Mouse (Mus musculus) liver, embryonic 16.5 days (tissue): ENCODE measurements around the gene Pnldc1. TPM values are rescaled to one million over a fixed set of nuclear protein-coding genes. Genes with fewer than 3 reads are reported as not detected.
"Not testable (repeated sequence)": the region's sequence is repeated elsewhere in the genome, so short reads cannot be mapped to it uniquely, and the experiment has no call there.

ENCODE experiments used
- ATAC-seq: fragments of 200-750 bp; cut with Nextera tagmentation; 2 replicates; pipeline ENCODE4 v1.8.0; 2017; ENCODE audit warnings: low read depth, mild to moderate bottlenecking, moderate number of reproducible peaks, moderate library complexity
- H3K27ac ChIP-seq: fragments of 300-500 bp; sonication (generic); 2 replicates; pipeline ENCODE4 v1.5.1; 2014; ENCODE audit warnings: mild to moderate bottlenecking, low read length
- H3K27me3 ChIP-seq: fragments of 300-500 bp; sonication (generic); 2 replicates; pipeline ENCODE4 v1.6.1; 2014; ENCODE audit warnings: low read depth, low read length, mixed read lengths; ENCODE audit not compliant: control insufficient read depth, insufficient read depth
- H3K36me3 ChIP-seq: fragments of 300-500 bp; sonication (generic); 2 replicates; pipeline ENCODE4 v1.6.1; 2014; ENCODE audit warnings: mild to moderate bottlenecking; ENCODE audit not compliant: control insufficient read depth, insufficient read depth
- H3K4me1 ChIP-seq: fragments of 300-500 bp; sonication (generic); 2 replicates; pipeline ENCODE4 v1.6.1; 2014; ENCODE audit warnings: low read depth, low read length, mixed read lengths; ENCODE audit not compliant: control insufficient read depth
- H3K4me2 ChIP-seq: fragments of 300-500 bp; sonication (generic); 2 replicates; pipeline ENCODE4 v1.6.1; 2014; ENCODE audit warnings: low read depth, low read length, mixed read lengths
- H3K4me3 ChIP-seq: fragments of 300-500 bp; sonication (generic); 2 replicates; pipeline ENCODE4 v1.5.1; 2014; ENCODE audit warnings: low read depth, mild to moderate bottlenecking, low read length
- H3K9ac ChIP-seq: fragments of 300-500 bp; sonication (generic); 2 replicates; pipeline ENCODE4 v1.6.1; 2014; ENCODE audit warnings: low read depth, low read length
- H3K9me3 ChIP-seq: fragments of 300-500 bp; sonication (generic); replicated peaks from 2 replicates; pipeline ENCODE4 v1.6.1; 2016; ENCODE audit warnings: low read length; ENCODE audit not compliant: control insufficient read depth
- WGBS: fragments of 180-500 bp; shearing (Covaris S2); extraction: QIAGEN DNeasy Blood & Tissue Kit; methylation state at CpG from one replicate; pipeline ENCODE4 v1.1.7; 2014; ENCODE audit not compliant: insufficient replicate concordance; 5-methylcytosine and 5-hydroxymethylcytosine counted together
- polyA plus RNA-seq: library from polyadenylated mRNA; unstranded; fragments of >200 nt; fragmentation: Nextera tagmentation; extraction: Ambion mirVana; gene quantifications from 2 replicates; pipeline ENCODE4 v1.2.1, GENCODE M21; 2015

Pnldc1 gene
- polyA plus RNA-seq, 1 experiment from 2014 or later, result 0.21 TPM

DNA sequence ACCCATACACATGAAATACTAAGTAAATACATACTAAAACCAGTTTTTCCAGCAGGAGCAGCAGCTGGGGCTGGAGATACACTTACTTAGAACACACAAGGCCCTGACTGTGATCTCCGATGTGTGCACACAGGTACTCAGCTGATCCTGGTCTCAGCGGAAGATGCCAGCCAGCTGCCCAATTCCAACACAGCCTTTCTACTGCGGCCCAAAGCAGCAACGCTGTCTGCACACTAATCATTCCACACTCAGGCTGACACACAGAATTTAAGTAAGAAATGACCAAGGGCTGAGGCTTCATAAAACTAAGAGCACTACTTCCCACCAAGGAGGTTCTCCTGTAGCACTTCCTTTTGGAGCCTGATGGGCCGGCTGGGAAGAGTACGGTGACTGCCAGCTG, 7.7 kb downstream of the Pnldc1 start:
- Histone ChIP-seq H3K4me1 (no peaks in the 10 kb centered on the region), H3K4me2 (no peak overlapping the region), H3K27ac (no peak overlapping the region), H3K9ac (no peak overlapping the region), H3K4me3 (no peak overlapping the region), H3K36me3 (peaks cover 4% of the 10 kb centered on the region; the same call in 1 of the 2 replicates), H3K27me3 (no peaks in the 10 kb centered on the region), H3K9me3 (no peaks in the 10 kb centered on the region)
- no peak for ATAC-seq
- 90% methylated on average over 6 of the region's 6 CpGs for WGBS

DNA sequence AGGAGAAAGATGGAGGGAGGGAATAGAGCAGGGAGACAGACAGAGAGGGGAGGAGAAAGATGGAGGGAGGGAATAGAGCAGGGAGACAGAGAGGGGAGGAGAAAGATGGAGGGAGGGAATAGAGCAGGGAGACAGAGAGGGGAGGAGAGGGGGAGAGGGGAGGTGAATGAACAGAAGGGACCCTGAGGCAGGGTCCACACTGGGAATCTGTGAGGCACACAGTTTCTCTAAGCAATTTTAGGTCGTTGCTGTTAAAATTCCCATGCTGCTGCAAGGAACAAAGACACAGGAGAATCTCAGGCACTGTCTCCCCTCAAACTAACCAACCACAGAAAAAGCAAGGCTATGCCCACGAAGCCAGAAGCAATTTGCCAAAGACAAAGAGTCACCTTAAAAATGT, 11.4 kb downstream of the Pnldc1 start:
- not testable (repeated sequence) for H3K36me3 ChIP-seq, H3K27me3 ChIP-seq, H3K4me1 ChIP-seq, H3K27ac ChIP-seq, H3K9ac ChIP-seq, ATAC-seq, H3K4me3 ChIP-seq, H3K9me3 ChIP-seq, H3K4me2 ChIP-seq
- WGBS, result 45% methylated on average over 2 of the region's 2 CpGs

DNA sequence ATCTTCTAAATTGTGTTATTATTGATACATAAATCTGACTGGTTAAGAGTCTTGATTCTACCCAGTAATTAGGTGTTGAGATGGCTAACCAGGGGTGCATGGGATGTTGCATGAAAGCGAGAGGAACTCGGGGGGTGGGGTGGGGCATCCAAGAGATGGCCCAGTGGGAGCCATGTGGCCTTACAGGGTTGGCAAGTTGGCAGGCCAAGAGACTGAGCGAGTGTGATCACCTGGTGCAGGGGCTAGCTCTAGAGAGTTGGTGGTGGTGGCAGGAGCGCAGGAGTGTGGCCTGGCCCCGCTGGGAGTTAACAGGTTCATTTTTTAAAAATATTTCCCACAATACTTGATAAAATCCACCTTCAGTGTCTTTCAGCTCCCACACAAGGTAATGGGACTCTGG, 12.4 kb downstream of the Pnldc1 start:
- WGBS, result 86% methylated on average over 5 of the region's 5 CpGs
- no peak overlapping the region for H3K9ac ChIP-seq
- ATAC-seq, result no peak
- peaks cover 6% of the 10 kb centered on the region for H3K36me3 ChIP-seq
- no peaks in the 10 kb centered on the region for H3K4me1 ChIP-seq
- no peaks in the 10 kb centered on the region for H3K9me3 ChIP-seq
- H3K4me2 ChIP-seq, result no peak overlapping the region
- no peak overlapping the region for H3K4me3 ChIP-seq
- H3K27ac ChIP-seq, result no peak overlapping the region
- H3K27me3 ChIP-seq, result no peaks in the 10 kb centered on the region

GRCm38 (mm10) chr17:12892033-12892432, 18.0 kb downstream of the Pnldc1 start:
- no peak overlapping the region for H3K4me3 ChIP-seq
- no peak for ATAC-seq
- H3K4me1 ChIP-seq, result no peaks in the 10 kb centered on the region
- no peak overlapping the region for H3K4me2 ChIP-seq
- H3K9ac ChIP-seq, result no peak overlapping the region
- H3K36me3 ChIP-seq, result peaks cover 1% of the 10 kb centered on the region
- H3K9me3 ChIP-seq, result no peaks in the 10 kb centered on the region
- no peak overlapping the region for H3K27ac ChIP-seq
- H3K27me3 ChIP-seq, result no peaks in the 10 kb centered on the region
- 83% methylated on average over 9 of the region's 9 CpGs for WGBS

GRCm38 (mm10) chr17:12891054-12891453, 19.0 kb downstream of the Pnldc1 start:
- Histone ChIP-seq H3K4me1 (no peaks in the 10 kb centered on the region), H3K27me3 (no peaks in the 10 kb centered on the region), H3K9me3 (no peaks in the 10 kb centered on the region), H3K36me3 (no peaks in the 10 kb centered on the region; the same call in 1 of the 2 replicates), H3K9ac (no peak overlapping the region), H3K4me2 (no peak overlapping the region), H3K4me3 (no peak overlapping the region), H3K27ac (no peak overlapping the region)
- ATAC-seq, result no peak
- WGBS, result 78% methylated on average over 4 of the region's 4 CpGs

GRCm38 (mm10) chr17:12887021-12887775, 22.8 kb downstream of the Pnldc1 start:
- Histone ChIP-seq H3K4me2 (no peak overlapping the region), H3K27ac (no peak overlapping the region), H3K9ac (no peak overlapping the region), H3K4me3 (no peak overlapping the region), H3K9me3 (no peaks in the 10 kb centered on the region), H3K36me3 (no peaks in the 10 kb centered on the region), H3K27me3 (no peaks in the 10 kb centered on the region), H3K4me1 (no peaks in the 10 kb centered on the region)
- no peak for ATAC-seq
- WGBS, result 60% methylated on average over 15 of the region's 15 CpGs

DNA sequence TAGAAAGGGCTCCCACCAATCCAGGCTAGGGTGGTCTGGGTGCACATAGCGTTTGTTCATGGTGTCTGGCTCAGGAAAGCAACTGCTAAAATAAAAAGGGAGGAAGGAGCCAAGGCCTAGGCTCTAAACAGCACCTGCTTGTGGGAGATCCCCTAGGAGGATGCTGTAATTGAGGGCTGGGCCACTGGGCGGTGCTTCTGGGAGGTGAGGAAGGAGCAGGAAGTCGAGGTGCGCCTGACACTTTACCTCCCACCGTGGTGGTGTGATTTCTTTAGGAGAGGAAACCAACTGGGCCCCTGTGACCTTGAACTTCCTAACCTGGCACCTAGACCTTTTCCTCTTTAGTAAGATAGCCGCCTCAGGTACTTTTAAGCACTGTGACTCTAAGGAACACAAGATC, 23.4 kb downstream of the Pnldc1 start:
- Histone ChIP-seq H3K4me2 (no peak overlapping the region), H3K4me3 (no peak overlapping the region), H3K4me1 (no peaks in the 10 kb centered on the region), H3K36me3 (no peaks in the 10 kb centered on the region), H3K9ac (no peak overlapping the region), H3K9me3 (no peaks in the 10 kb centered on the region), H3K27me3 (no peaks in the 10 kb centered on the region), H3K27ac (no peak overlapping the region)
- 37% methylated on average over 6 of the region's 6 CpGs for WGBS
- no peak for ATAC-seq

DNA sequence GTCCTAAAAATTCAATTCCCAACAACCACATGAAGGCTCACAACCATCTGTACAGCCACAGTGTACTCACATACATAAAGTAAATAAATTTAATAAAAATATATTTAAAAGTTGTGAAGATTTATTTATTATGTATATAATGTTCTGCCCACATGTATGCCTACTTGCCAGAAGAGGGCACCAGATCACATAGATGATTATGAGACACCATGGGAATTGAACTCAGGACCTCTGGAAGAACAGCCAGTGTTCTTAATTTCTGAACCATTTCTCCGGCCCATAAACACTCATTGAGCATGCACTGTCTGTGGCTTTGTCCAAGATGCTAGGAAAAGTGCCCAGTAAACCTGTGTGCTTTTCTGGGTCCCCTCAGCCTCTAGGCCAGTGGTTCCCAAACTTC, 28.8 kb downstream of the Pnldc1 start:
- no peak for ATAC-seq
- Histone ChIP-seq H3K9me3 (no peaks in the 10 kb centered on the region), H3K36me3 (no peaks in the 10 kb centered on the region), H3K4me3 (no peak overlapping the region), H3K4me1 (no peaks in the 10 kb centered on the region; the same call in none of the 2 replicates), H3K4me2 (no peak overlapping the region), H3K27me3 (no peaks in the 10 kb centered on the region; the same call in 1 of the 2 replicates), H3K27ac (no peak overlapping the region), H3K9ac (no peak overlapping the region)
- 48% methylated on average over 1 of the region's 1 CpGs for WGBS

GRCm38 (mm10) chr17:12880178-12880577, 29.9 kb downstream of the Pnldc1 start:
- Histone ChIP-seq H3K4me3 (no peak overlapping the region), H3K36me3 (no peaks in the 10 kb centered on the region), H3K9me3 (no peaks in the 10 kb centered on the region), H3K27me3 (no peaks in the 10 kb centered on the region; the same call in 1 of the 2 replicates), H3K27ac (no peak overlapping the region), H3K4me2 (peak overlapping the region; percentile 25; the same call in 1 of the 2 replicates), H3K9ac (peak overlapping the region; percentile 14; the same call in 1 of the 2 replicates), H3K4me1 (no peaks in the 10 kb centered on the region; the same call in none of the 2 replicates)
- WGBS, result 2% methylated on average over 14 of the region's 14 CpGs
- peak; percentile 51; the same call in 1 of the 2 replicates for ATAC-seq
